Comparison of ENCODE assay signal across 8 mouse cellular contexts in the genomic region with DNA sequence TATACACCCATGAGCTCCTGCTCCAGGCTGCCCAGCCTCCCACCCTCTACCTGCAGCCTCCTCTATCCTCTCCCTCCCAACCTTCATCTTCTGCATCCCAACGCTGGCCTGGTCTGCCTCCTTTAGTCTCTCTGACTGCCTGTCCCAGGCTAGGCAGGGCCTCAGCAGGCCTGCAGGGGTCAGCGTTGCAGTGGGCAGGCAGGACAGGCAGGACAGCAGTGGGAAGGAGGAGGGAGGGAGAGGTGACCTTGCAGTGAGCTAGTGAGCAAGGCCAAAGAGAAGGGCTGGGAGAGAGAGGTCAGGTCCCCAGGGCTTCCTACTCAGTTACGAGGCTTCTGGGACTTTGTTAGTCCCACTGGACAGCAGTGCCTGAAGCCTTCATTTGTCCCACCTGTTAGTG. TPM values are rescaled to one million over a fixed set of nuclear protein-coding genes. Genes with fewer than 3 reads are reported as not detected.
DNase-seq lines count a peak whose midpoint lies in the region; ATAC-seq and TF ChIP-seq lines count a peak whose summit lies in the region.

No protein-coding gene starts in this region.

- peak; percentile 50 for DNase-seq in kidney, adult 11 months
- peak; percentile 73 for DNase-seq in adrenal gland, postnatal 10 days
- DNase-seq in embryo, embryonic 9.5 days (ENCODE audit: extremely low spot score), result peak; percentile 45
- DNase-seq in lung, postnatal 0 days (ENCODE audit: low spot score), result peak; percentile 45
- DNase-seq in natural killer cell, adult 2 months (ENCODE audit: low spot score in 2 of 2), result no peak
- DNase-seq in urinary bladder, postnatal 14 days (ENCODE audit: low spot score), result no peak
- DNase-seq in right cerebral cortex, postnatal 25 days, result no peak

- H3K9me3 ChIP-seq in kidney, embryonic 14.5 days (ENCODE audit: control insufficient read depth, low read length), result no peaks in the 10 kb centered on the region
- H3K9me3 ChIP-seq in lung, postnatal 0 days (ENCODE audit: low read length), result no peaks in the 10 kb centered on the region

- no peaks in the 10 kb centered on the region for H3K36me3 ChIP-seq in kidney, embryonic 14.5 days (ENCODE audit: control insufficient read depth, insufficient read depth, low read length)
- no peaks in the 10 kb centered on the region for H3K36me3 ChIP-seq in lung, postnatal 0 days (ENCODE audit: insufficient read depth, low read length)

- H3K4me1 ChIP-seq in kidney, embryonic 14.5 days (ENCODE audit: control insufficient read depth, insufficient read depth, low read length), result peaks cover 8% of the 10 kb centered on the region; the same call in 1 of the 2 replicates
- peaks cover 3% of the 10 kb centered on the region; the same call in 1 of the 2 replicates for H3K4me1 ChIP-seq in lung, postnatal 0 days (ENCODE audit: insufficient read depth, low read depth, low read length)

- H3K9ac ChIP-seq in kidney, embryonic 14.5 days (ENCODE audit: low read depth, low read length), result no peak overlapping the region
- no peak overlapping the region for H3K9ac ChIP-seq in lung, postnatal 0 days (replicated peaks; ENCODE audit: low read depth)

- ATAC-seq in kidney, embryonic 14.5 days (ENCODE audit: low FRiP score, low TSS enrichment), result no peak
- ATAC-seq in lung, postnatal 0 days, result no peak

- 13% methylated on average over 3 of the region's 3 CpGs for WGBS in kidney, embryonic 14.5 days
- WGBS in lung, postnatal 0 days, result 15% methylated on average over 3 of the region's 3 CpGs

- no peak overlapping the region for H3K27ac ChIP-seq in kidney, embryonic 14.5 days (ENCODE audit: low read depth, low read length)
- no peak overlapping the region for H3K27ac ChIP-seq in lung, postnatal 0 days (ENCODE audit: low read length)

- TF ChIP-seq CTCF in lung, postnatal 0 days (IDR thresholded peaks at IDR 0.05), result peak; percentile 79

- TF ChIP-seq EP300 in lung, postnatal 0 days (IDR thresholded peaks at IDR 0.05), result no peak

- no peak overlapping the region for H3K4me2 ChIP-seq in kidney, embryonic 14.5 days (replicated peaks; ENCODE audit: low read depth, low read length)
- no peak overlapping the region for H3K4me2 ChIP-seq in lung, postnatal 0 days (replicated peaks; ENCODE audit: low read depth, low read length)

- H3K4me3 ChIP-seq in kidney, embryonic 14.5 days (ENCODE audit: low read length), result no peak overlapping the region
- no peak overlapping the region for H3K4me3 ChIP-seq in lung, postnatal 0 days (ENCODE audit: low read depth, low read length)

- peaks cover 27% of the 10 kb centered on the region for H3K27me3 ChIP-seq in kidney, embryonic 14.5 days (ENCODE audit: control insufficient read depth, insufficient read depth, low read length)
- peaks cover 9% of the 10 kb centered on the region for H3K27me3 ChIP-seq in lung, postnatal 0 days (replicated peaks; ENCODE audit: insufficient read depth, low read length)

RNA-seq across cellular contexts. Expression of gene Syt7, which starts 3.1 kb away (rescaled TPM):
- 2.1 and 2.3 TPM in 2 replicates for polyA plus RNA-seq in kidney, embryonic 14.5 days (2014; fragmentation: Nextera tagmentation; extraction: Ambion mirVana)
- 10 to 100 TPM; 25.8 to 26.3 TPM for total RNA-seq in adrenal gland, postnatal 10 days (2021)
- 1.4 and 3.0 TPM in 2 replicates for polyA plus RNA-seq in lung, postnatal 0 days (2015; fragmentation: Nextera tagmentation; extraction: Ambion mirVana)

Comparison
In these comparisons a context has a peak if more than half of its experiments do, and no peak if none do; other contexts are left out.
1. DNase-seq: peak in kidney, adult 11 months (single experiment), adrenal gland, postnatal 10 days (single experiment), embryo, embryonic 9.5 days (single experiment) and lung, postnatal 0 days (single experiment); none in natural killer cell, adult 2 months (0 of 2), urinary bladder, postnatal 14 days (single experiment) and right cerebral cortex, postnatal 25 days (single experiment).